Mouse (Mus musculus): ENCODE results near the gene Oip5.
"Not testable (repeated sequence)": the region's sequence is repeated elsewhere in the genome, so short reads cannot be mapped to it uniquely, and the experiment has no call there.

The Oip5 gene

DNA sequence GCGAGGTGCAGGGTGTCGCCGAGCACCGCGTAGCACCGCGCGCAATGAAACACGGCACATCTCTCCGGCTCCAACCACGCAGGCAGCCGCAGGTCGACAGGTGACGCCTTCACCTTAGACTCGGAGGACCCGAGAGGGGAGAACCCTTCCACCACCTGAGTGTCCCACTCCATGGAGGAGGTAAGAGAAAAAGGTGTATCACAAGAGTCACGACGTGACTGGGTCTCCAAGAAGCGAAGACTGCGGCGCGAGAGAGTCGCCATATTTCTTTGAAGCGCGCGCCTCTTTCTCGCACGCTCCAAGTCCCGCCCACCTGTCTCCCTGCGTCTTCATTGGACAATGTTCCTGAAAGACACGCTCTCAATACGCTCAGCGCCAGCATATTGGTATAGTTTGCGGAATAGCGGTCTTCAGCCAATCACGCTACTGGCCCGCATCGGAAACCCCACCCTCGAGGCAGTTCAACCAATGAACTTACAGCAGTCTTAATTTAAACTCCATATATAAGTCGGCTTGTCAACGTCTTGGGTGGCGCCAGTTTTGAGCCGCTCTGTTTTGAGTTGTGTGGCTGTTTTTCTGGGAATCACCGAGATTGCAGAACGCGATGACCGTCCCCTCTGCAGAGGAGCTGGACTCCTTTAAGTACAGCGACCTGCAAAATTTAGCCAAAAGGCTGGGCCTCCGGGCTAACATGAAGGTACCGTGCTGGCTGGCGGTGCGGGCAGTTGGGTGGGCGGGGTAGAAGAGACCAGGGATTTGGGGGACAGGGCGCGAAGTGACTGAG, at the start of gene Oip5, which contains the start of gene Nusap1:
Gene Oip5, minus strand, starts transcription at position 271 of the 784 bp plus-strand sequence.
Gene Nusap1, plus strand, starts transcription at position 100 of the 784 bp plus-strand sequence.
- peak; percentile 95 to 96 for DNase-seq

DNA sequence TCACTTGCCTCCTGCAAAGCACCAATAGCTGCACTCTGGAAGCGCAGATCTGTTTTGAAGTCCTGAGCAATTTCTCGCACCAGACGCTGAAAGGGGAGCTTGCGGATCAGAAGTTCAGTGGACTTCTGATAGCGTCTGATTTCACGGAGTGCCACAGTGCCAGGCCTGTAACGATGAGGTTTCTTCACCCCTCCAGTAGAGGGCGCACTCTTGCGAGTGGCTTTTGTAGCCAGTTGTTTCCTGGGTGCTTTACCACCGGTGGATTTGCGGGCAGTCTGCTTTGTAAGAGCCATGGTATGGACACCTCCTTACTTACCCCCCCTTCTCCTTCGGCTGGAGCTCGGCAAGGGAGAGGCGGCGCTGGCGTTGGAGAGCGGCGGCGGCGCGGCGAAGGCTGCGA, 47.5 kb upstream of the Oip5 start:
- not testable (repeated sequence) for DNase-seq

- DNase-seq, result peak; percentile 86 to 88
These were observed 44.2 kb upstream of the Oip5 start, which contains the start of gene Ndufaf1 for GRCm38 (mm10) chr2:119662220-119663182. TSS of gene Ndufaf1 (minus strand) at chr2:119662827.

- no peak for DNase-seq
These were observed 26.0 kb upstream of the Oip5 start for GRCm38 (mm10) chr2:119644254-119644653.

DNA sequence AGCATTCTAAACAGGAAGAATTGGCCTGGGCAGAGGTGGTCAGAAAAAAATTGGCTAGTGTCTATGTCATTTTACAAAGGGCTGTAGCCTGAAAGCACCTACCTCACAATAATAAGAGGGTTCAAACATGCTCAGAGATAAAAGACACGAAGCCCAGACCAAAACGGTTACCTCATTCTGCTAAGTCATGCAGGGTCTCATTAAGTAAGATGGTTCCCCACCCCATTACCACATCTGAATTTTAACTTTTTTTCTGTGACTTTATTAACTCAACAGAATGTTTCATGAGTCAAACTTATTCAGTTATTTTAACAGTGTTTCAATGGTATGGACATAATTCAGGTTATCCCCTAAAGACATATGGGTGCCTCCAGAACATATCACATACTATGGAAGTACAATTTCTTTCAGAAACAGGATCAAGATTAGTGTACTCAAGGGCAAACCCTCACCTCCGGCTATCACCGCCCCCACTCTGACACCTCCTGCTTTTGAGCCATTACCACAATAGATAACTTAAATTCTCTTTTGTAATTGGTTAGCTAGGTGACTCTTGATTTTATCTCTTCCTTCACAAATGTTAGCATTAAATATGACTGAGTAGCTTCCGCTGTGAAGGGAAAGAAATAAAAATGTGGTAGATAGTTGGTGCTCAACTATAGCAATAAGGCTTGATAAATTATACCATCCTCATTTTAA, 23.1 kb upstream of the Oip5 start:
- DNase-seq, result no peak

DNA sequence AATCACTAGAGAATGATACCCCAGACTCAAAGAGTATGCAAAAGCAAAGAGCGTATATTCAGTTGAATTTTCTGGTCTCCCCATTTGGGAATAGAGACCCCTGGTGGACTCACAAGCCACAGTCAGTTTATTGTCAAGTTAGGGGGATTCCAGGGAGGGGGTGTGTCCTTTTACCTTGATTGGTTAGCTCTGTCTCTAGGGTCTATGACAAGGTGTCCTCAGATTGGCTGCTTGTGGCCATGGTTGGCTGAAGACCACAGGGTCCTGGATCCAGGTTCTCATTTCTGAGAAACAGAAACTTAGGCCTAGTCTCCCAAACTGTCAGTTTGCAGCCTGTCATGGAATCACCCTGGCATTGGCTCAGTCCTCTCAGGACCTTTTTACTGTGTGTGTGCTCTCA, 18.5 kb upstream of the Oip5 start:
- peak in 1 of 2 experiments; percentile 3 for DNase-seq

GRCm38 (mm10) chr2:119621302-119621701, 3.0 kb upstream of the Oip5 start:
- no peak for DNase-seq

GRCm38 (mm10) chr2:119619002-119619401, 733 bp upstream of the Oip5 start:
- not testable (repeated sequence) for DNase-seq

DNA sequence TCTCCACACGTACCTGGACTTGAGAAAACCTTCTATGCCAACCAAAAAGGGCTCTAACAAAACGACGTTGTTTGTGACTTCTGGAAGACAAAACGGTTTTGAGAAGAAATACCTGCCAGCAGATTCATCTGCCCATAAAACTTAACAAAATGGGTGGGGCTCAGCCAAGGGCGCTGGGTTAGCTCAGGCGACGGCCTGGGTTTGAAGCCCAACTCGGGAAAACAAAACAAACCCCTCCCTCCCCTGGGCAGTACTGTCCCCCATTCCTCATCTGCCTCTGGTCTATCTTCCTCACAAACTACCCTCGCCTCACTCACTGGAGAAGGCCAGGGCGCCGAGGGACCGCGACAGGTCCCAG, 449 bp downstream of the Oip5 start:
- no peak for DNase-seq

DNA sequence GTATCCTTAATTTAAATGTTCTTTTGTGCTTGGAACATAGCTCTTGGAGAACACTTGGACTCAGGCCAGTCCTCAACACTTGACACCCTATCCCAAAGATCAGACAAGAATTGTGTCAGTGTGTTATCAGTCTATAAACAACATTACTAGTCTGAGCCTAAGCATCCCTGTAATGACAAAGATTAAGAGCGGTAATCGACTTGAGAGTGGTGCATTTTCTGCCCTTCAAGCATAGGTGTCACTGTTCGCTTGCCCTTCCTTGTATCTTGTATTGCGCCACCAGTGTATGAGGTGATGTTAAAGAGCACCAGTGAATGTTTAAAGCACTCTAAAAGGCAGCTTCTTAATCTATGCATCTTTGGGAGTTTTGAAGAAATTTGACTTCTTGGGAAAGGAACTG, 11.2 kb downstream of the Oip5 start:
- no peak for DNase-seq

DNA sequence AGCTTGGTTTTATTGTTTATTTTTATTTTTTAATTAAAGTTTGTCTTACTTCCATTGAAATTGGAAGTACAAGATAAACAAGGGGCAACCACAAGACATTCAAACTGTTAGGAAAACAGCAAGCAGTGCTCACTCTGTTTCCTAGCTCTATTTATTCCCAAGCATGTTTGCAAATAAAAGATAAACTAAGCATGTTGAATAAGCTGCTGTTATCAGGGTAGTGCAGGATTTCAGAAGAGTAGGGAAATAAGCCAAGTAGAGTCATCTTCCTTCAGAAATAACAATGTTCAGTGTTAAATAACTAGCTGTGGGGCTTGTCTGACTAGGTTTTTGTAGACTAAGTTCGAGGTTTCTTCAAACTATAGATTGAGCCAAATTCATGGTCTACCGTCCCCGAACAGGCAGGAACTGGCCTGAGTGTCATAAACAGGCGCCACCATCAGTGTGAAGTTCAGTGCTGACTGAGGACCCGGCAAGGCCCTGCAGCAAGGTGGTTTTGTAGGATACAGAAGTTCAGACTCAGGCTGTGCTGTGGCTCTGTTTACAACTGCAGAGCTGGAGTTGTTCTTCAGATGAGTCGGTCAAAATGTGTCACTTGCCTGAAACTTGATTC, 12.8 kb downstream of the Oip5 start:
- DNase-seq, result no peak

GRCm38 (mm10) chr2:119603909-119604308, 14.4 kb downstream of the Oip5 start:
- DNase-seq, result no peak

DNA sequence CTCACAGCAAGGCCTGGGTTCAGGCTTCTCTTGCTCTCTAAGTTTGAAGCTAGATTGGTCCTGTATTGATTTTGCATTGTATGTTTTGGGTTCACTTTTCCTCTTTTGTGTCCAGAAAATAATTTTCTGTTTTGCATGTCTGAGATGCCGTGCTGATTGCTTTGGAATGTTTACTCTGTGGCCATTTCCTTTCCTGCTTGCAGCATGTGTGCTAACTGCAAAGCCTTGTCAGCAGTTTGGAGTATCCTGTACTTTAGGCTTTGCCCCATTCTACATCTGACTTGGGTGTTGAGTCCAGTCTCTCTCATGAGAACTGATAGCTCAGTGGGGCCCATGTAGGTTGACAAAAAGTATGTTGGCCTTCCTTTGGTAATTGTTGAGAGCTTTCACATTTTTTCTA, 15.8 kb downstream of the Oip5 start:
- DNase-seq, result no peak

DNA sequence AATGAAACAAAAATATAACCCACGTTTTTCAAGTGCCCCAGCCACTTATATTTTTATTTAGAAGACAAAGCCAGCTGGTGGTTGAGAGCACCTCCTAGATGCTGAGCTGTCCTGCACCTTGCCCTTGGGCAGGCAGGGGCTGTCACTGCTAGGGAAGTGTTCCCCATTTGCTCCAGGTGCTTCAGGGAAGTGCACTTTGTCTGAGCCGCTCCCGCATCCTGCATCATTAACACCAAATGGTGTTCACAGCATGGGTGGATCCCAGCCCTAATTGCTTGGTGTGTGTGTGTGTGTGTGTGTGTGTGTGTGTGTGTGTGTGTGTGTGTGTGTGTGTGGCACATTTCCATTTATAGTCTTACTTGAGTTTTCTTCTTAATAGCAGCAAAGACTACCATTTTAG, 16.7 kb downstream of the Oip5 start:
- DNase-seq, result not testable (repeated sequence)

GRCm38 (mm10) chr2:119601027-119601426, 17.2 kb downstream of the Oip5 start:
- DNase-seq, result no peak

- no peak for DNase-seq
These were observed 21.4 kb downstream of the Oip5 start for GRCm38 (mm10) chr2:119596781-119597330.

DNA sequence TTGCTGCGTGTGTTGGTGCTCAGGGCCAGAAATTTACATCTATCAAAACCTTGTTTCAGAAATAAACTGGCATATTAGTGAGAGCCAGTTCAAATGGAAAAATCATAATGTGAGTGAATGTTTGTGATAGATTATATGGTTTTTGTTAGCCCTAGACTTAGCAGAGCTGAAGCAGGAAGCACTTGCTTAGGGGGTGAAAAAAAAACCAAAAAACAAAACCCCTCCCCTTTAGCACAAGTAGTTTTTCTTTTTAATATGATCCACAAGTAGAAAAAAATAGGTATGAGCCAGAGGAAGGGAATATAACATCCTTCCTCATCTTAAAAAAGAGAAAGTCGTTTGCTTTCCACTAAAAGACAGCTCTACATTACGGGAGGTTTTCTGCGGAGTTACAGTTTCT, 23.0 kb downstream of the Oip5 start:
- no peak for DNase-seq

DNA sequence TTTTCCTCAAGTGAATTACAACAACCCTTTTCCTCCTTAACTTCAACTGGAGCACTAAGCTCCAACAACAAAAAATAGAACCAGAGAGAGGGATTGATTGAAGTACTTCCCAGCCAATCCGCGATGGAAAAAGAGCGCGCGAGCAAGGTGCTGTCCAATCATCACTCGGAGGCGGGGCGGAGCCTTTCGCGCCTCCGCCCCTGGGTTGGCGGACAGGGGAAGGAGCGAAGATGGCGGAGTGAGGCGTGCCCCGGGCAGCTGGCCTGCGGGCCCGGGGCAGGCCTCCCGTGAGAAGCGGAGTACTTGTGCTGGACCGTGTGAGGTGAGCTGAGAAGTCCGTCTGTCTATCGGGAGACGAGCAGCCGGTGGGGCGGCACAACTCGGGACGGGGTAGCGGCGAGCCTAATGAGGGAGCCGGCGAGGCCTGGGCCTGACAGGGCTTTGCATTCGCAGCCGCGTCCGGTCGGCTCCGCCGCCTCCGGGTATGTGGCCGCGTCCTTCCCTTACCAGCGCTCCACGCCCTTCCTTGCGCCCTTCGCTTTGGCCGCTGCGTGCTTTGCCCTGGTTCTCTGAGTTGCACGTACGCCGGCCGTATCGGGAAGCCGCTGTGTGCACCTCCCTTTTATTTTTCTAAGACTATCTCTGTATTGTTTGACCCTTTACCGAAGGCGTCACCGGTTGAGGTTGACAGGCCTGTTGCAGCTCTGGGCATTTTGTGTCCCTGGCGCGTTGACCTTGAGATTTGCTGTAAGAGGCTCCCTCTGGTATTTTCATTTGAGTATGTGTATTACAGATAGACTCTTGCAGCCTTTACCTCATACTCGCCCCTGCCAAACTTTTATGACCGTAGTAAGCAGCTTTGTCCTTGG, 23.9 kb downstream of the Oip5 start:
- DNase-seq, result peak; percentile 98 to 99

- peak in 1 of 2 experiments; percentile 18 for DNase-seq
These were observed 24.5 kb downstream of the Oip5 start for GRCm38 (mm10) chr2:119593765-119594112.

GRCm38 (mm10) chr2:119591247-119591646, 27.0 kb downstream of the Oip5 start:
- DNase-seq, result peak; percentile 14 to 28

- peak; percentile 80 to 82 for DNase-seq
These were observed 30.9 kb downstream of the Oip5 start for GRCm38 (mm10) chr2:119587383-119587782.
